ENCODE assay signal across 8 mouse cellular contexts in genomic region chr10:86296111-86296510, GRCm38 (mm10). TPM values are rescaled to one million over a fixed set of nuclear protein-coding genes. Genes with fewer than 3 reads are reported as not detected.
A peak's percentile ranks its signal among the peaks of the same experiment; 100 is the strongest.
DNase-seq lines count a peak whose midpoint lies in the region; ATAC-seq and TF ChIP-seq lines count a peak whose summit lies in the region.

No protein-coding gene starts in this region.

- no peak for TF ChIP-seq POLR2A in small intestine, adult 2 months (IDR thresholded peaks at IDR 0.05; ENCODE audit: low read depth, low read length)

- peak overlapping the region; percentile 39 for H3K4me2 ChIP-seq in intestine, embryonic 16.5 days (ENCODE audit: low read depth, low read length)

- peak; percentile 49 for ATAC-seq in intestine, embryonic 16.5 days
- ATAC-seq in inflammation-experienced regulatory T-cells, adult 6 months = no peak

- peak; percentile 68 for DNase-seq in adrenal gland, adult 8-10 months
- peak; percentile 85 for DNase-seq in embryo, embryonic 10.5 days (ENCODE audit: low spot score)
- DNase-seq in gastrocnemius, postnatal 36 days = peak; percentile 70 to 81
- DNase-seq in left cerebral cortex, postnatal 36 days (ENCODE audit: low spot score in 2 of 2) = peak; percentile 75 to 80
- DNase-seq in midbrain, embryonic 10.5 days (ENCODE audit: low spot score) = peak; percentile 78

- no peak overlapping the region for H3K27ac ChIP-seq in intestine, embryonic 16.5 days (ENCODE audit: low read length)
- H3K27ac ChIP-seq in midbrain, embryonic 10.5 days (replicated peaks) = peak overlapping the region; percentile 63
- no peak overlapping the region for H3K27ac ChIP-seq in small intestine, adult 2 months (ENCODE audit: insufficient read depth, low read depth, low read length)

- peak; percentile 85 for TF ChIP-seq CTCF in small intestine, adult 2 months (IDR thresholded peaks at IDR 0.05; ENCODE audit: extremely low read depth, insufficient read length, insufficient replicate concordance, low read depth, low read length)

- no peaks in the 10 kb centered on the region for H3K27me3 ChIP-seq in intestine, embryonic 16.5 days (replicated peaks; ENCODE audit: control insufficient read depth, insufficient read depth, low read length)
- peaks cover 54% of the 10 kb centered on the region for H3K27me3 ChIP-seq in midbrain, embryonic 10.5 days (ENCODE audit: low read depth, poor library complexity, severe bottlenecking)
- H3K27me3 ChIP-seq in small intestine, adult 2 months (ENCODE audit: control insufficient read depth, insufficient read depth, low read length) = 0 out of 2 replicates have a peak, but pooled peaks cover 3% of the 10 kb centered on the region

- H3K9me3 ChIP-seq in intestine, embryonic 16.5 days (ENCODE audit: control insufficient read depth, low read length) = no peaks in the 10 kb centered on the region
- H3K9me3 ChIP-seq in midbrain, embryonic 10.5 days (replicated peaks) = no peaks in the 10 kb centered on the region

- H3K36me3 ChIP-seq in intestine, embryonic 16.5 days (ENCODE audit: control insufficient read depth, insufficient read depth, low read length) = no peaks in the 10 kb centered on the region
- H3K36me3 ChIP-seq in midbrain, embryonic 10.5 days = no peaks in the 10 kb centered on the region
- H3K36me3 ChIP-seq in small intestine, adult 2 months (ENCODE audit: control insufficient read depth, insufficient read depth, low read length) = no peaks in the 10 kb centered on the region

- 0 out of 2 replicates have a peak overlapping the region, but pooled peaks have one; percentile 17 for H3K4me3 ChIP-seq in intestine, embryonic 16.5 days (ENCODE audit: low read length)
- H3K4me3 ChIP-seq in midbrain, embryonic 10.5 days = peak overlapping the region; percentile 44
- no peak overlapping the region for H3K4me3 ChIP-seq in small intestine, adult 2 months (ENCODE audit: low read depth, low read length)

- peak overlapping the region; percentile 60 for H3K9ac ChIP-seq in intestine, embryonic 16.5 days (ENCODE audit: low read depth, low read length)

- H3K4me1 ChIP-seq in intestine, embryonic 16.5 days (ENCODE audit: control insufficient read depth, insufficient read depth, low read length) = peaks cover 16% of the 10 kb centered on the region
- H3K4me1 ChIP-seq in midbrain, embryonic 10.5 days = peaks cover 38% of the 10 kb centered on the region
- 0 out of 2 replicates have a peak, but pooled peaks cover 6% of the 10 kb centered on the region for H3K4me1 ChIP-seq in small intestine, adult 2 months (ENCODE audit: control insufficient read depth, insufficient read depth, insufficient read length, low read length)

- intact Hi-C loops in gastrocnemius, postnatal 36 days (cut with DNase I) = loop anchor here (2.0 to 10.0 kb wide), 3 partner anchors 113 to 321 kb away; no protein-coding TSS in a partner anchor
- intact Hi-C loops in left cerebral cortex, postnatal 36 days (cut with DNase I) = loop anchor here (1.0 to 10.0 kb wide), 3 partner anchors 111 to 329 kb away; no protein-coding TSS in a partner anchor

- WGBS in intestine, embryonic 16.5 days = 5% methylated on average over 14 of the region's 14 CpGs
- WGBS in midbrain, embryonic 10.5 days = 4% methylated on average over 14 of the region's 14 CpGs
- WGBS in small intestine, adult 2 months = 15% methylated on average over 14 of the region's 14 CpGs

RNA-seq across cellular contexts. Expression of gene Timp3, which starts 4.1 kb away (rescaled TPM):
- 100 to 1,000 TPM; 495 to 753 (median 629) TPM for total RNA-seq in adrenal gland, adult 8-10 months (2022)
- total RNA-seq in gastrocnemius, postnatal 36 days (2021) = 10 to 100 TPM; 51.7 to 59.6 TPM
- 43.4 and 43.7 TPM in 2 replicates for polyA plus RNA-seq in intestine, embryonic 16.5 days (2015; fragmentation: Nextera tagmentation; extraction: Ambion mirVana)
- 10 to 100 TPM; 53.4 to 70.4 TPM for total RNA-seq in left cerebral cortex, postnatal 36 days (2021)
- polyA plus RNA-seq in midbrain, embryonic 10.5 days (2016; fragmentation: Nextera tagmentation; extraction: Ambion mirVana) = 21.2 and 25.7 TPM in 2 replicates
- polyA plus RNA-seq in small intestine, adult 2 months (2012; rRNA removed) = 12.4 and 15.3 TPM in 2 replicates
- polyA plus RNA-seq in inflammation-experienced regulatory T-cells, adult 6 months (2017; shearing (Covaris generic)) = not detected

Comparison
In these comparisons a context has a peak if more than half of its experiments do, and no peak if none do; other contexts are left out.
1. RNA of gene Timp3, which starts 4.1 kb away (polyA plus RNA-seq): 43.4 to 43.7 TPM in intestine, embryonic 16.5 days, 21.2 to 25.7 TPM in midbrain, embryonic 10.5 days and 12.4 to 15.3 TPM in small intestine, adult 2 months; not detected in inflammation-experienced regulatory T-cells, adult 6 months; every median in the first group is over 10 times any median in the second.
2. Peak in every context shown above with its lines, with median percentiles within 50 percentile points of each other: DNase-seq.